Mouse (Mus musculus) spleen, postnatal 14 days (tissue): ENCODE data around the gene Gm7257.

Experiments
- DNase-seq, 2 experiments: peaks; one replicate each; pipeline ENCODE4 v3.0.0; 2021 to 2022; ENCODE audit warnings: low spot score in 2 of 2

The Gm7257 gene

GRCm38 (mm10) chr9:36431584-36431983 lies at the start of gene Gm7257:
Gene Gm7257, plus strand, starts transcription at chr9:36431884.
- no peak for DNase-seq

- no peak for DNase-seq
These were observed 28.7 kb upstream of the Gm7257 start for GRCm38 (mm10) chr9:36402991-36403390.

GRCm38 (mm10) chr9:36435051-36435764 lies 3.5 kb downstream of the Gm7257 start:
- no peak for DNase-seq

GRCm38 (mm10) chr9:36475338-36475737 lies 43.7 kb downstream of the Gm7257 start, which contains the start of gene Gm9513:
Gene Gm9513, plus strand, starts transcription at chr9:36475638.
- no peak for DNase-seq
